Mouse (Mus musculus): ENCODE data around the gene Csmd2.

The Csmd2 gene

GRCm38 (mm10) chr4:128142279-128142678, 154.6 kb downstream of the Csmd2 start:
- no peak for DNase-seq

GRCm38 (mm10) chr4:128143147-128143546, 155.5 kb downstream of the Csmd2 start:
- no peak for DNase-seq

- DNase-seq: no peak
Measured at GRCm38 (mm10) chr4:128149524-128149923, 161.9 kb downstream of the Csmd2 start.

GRCm38 (mm10) chr4:128152066-128152465, 164.4 kb downstream of the Csmd2 start:
- DNase-seq: no peak

GRCm38 (mm10) chr4:128153144-128153543, 165.5 kb downstream of the Csmd2 start:
- no peak for DNase-seq

- no peak for DNase-seq
Measured at GRCm38 (mm10) chr4:128155226-128155625, 167.6 kb downstream of the Csmd2 start.

- DNase-seq: no peak
Measured at GRCm38 (mm10) chr4:128160656-128161055, 173.0 kb downstream of the Csmd2 start.

- no peak for DNase-seq
Measured at GRCm38 (mm10) chr4:128170181-128170580, 182.5 kb downstream of the Csmd2 start.

- no peak for DNase-seq
Measured at GRCm38 (mm10) chr4:128171233-128171632, 183.6 kb downstream of the Csmd2 start.

GRCm38 (mm10) chr4:128171701-128172100, 184.0 kb downstream of the Csmd2 start:
- no peak for DNase-seq

- no peak for DNase-seq
Measured at GRCm38 (mm10) chr4:128178974-128179373, 191.3 kb downstream of the Csmd2 start.

- no peak for DNase-seq
Measured at GRCm38 (mm10) chr4:128179581-128179980, 191.9 kb downstream of the Csmd2 start.

GRCm38 (mm10) chr4:128184747-128185146, 197.1 kb downstream of the Csmd2 start:
- no peak for DNase-seq

- DNase-seq: no peak
Measured at GRCm38 (mm10) chr4:128194454-128194853, 206.8 kb downstream of the Csmd2 start.

- DNase-seq: no peak
Measured at GRCm38 (mm10) chr4:128217991-128218595, 230.4 kb downstream of the Csmd2 start.

GRCm38 (mm10) chr4:128224453-128224852, 236.8 kb downstream of the Csmd2 start:
- DNase-seq: no peak

- DNase-seq: no peak
Measured at GRCm38 (mm10) chr4:128227377-128228316, 240.0 kb downstream of the Csmd2 start.

GRCm38 (mm10) chr4:128233458-128233857, 245.8 kb downstream of the Csmd2 start:
- DNase-seq: no peak

- no peak for DNase-seq
Measured at GRCm38 (mm10) chr4:128239113-128239512, 251.5 kb downstream of the Csmd2 start.

- DNase-seq: no peak
Measured at GRCm38 (mm10) chr4:128241075-128241853, 253.6 kb downstream of the Csmd2 start.

- DNase-seq: no peak
Measured at GRCm38 (mm10) chr4:128241854-128242356, 254.2 kb downstream of the Csmd2 start.

GRCm38 (mm10) chr4:128245201-128245600, 257.5 kb downstream of the Csmd2 start:
- no peak for DNase-seq

GRCm38 (mm10) chr4:128248676-128249075, 261.0 kb downstream of the Csmd2 start:
- peak; percentile 69 for DNase-seq

Data from lung, postnatal 10 days (tissue).